Mouse (Mus musculus): ENCODE measurements around the gene Pcp2. TPM values are rescaled to one million over a fixed set of nuclear protein-coding genes. Genes with fewer than 3 reads are reported as not detected.
"Not testable (repeated sequence)": the region's sequence is repeated elsewhere in the genome, so short reads cannot be mapped to it uniquely, and the experiment has no call there.

Gene Pcp2
- polyA plus RNA-seq, 1 experiment from 2014 or later: 0.12 TPM

- H3K27ac ChIP-seq: no peak overlapping the region
- H3K27me3 ChIP-seq: peaks cover 23% of the 10 kb centered on the region
- 0 out of 2 replicates have a peak, but pooled peaks cover 7% of the 10 kb centered on the region for H3K4me1 ChIP-seq
- 77% methylated on average over 2 of the region's 2 CpGs for WGBS
- no peak overlapping the region for H3K9ac ChIP-seq
- no peak overlapping the region for H3K4me3 ChIP-seq
- ATAC-seq (ENCODE audit: borderline replicate concordance, extremely low read depth, low FRiP score, low TSS enrichment): no peak
- H3K9me3 ChIP-seq: no peaks in the 10 kb centered on the region
- no peak overlapping the region for H3K4me2 ChIP-seq
- no peaks in the 10 kb centered on the region for H3K36me3 ChIP-seq
These were observed 38.9 kb downstream of the Pcp2 start for GRCm38 (mm10) chr8:3586452-3586851.

- not testable (repeated sequence) for H3K27ac ChIP-seq; H3K4me3 ChIP-seq; H3K27me3 ChIP-seq; H3K4me2 ChIP-seq; H3K36me3 ChIP-seq; H3K9me3 ChIP-seq; ATAC-seq (ENCODE audit: borderline replicate concordance, extremely low read depth, low FRiP score, low TSS enrichment); H3K4me1 ChIP-seq; H3K9ac ChIP-seq
- WGBS: 87% methylated on average over 3 of the region's 3 CpGs
These were observed 43.4 kb downstream of the Pcp2 start for GRCm38 (mm10) chr8:3581961-3582360.

- Histone ChIP-seq H3K27me3 (no peaks in the 10 kb centered on the region), H3K9me3 (no peaks in the 10 kb centered on the region), H3K36me3 (no peaks in the 10 kb centered on the region), H3K4me2 (no peak overlapping the region), H3K4me1 (0 out of 2 replicates have a peak, but pooled peaks cover 4% of the 10 kb centered on the region), H3K4me3 (no peak overlapping the region), H3K27ac (peak overlapping the region; percentile 25), H3K9ac (no peak overlapping the region)
- WGBS: 58% methylated on average over 9 of the region's 9 CpGs
- ATAC-seq (ENCODE audit: borderline replicate concordance, extremely low read depth, low FRiP score, low TSS enrichment): peak; percentile 67
These were observed 45.7 kb downstream of the Pcp2 start for GRCm38 (mm10) chr8:3579390-3580364.

- Histone ChIP-seq H3K9ac (no peak overlapping the region), H3K4me2 (no peak overlapping the region), H3K4me3 (no peak overlapping the region), H3K36me3 (no peaks in the 10 kb centered on the region), H3K27me3 (no peaks in the 10 kb centered on the region), H3K4me1 (0 out of 2 replicates have a peak, but pooled peaks cover 4% of the 10 kb centered on the region), H3K27ac (no peak overlapping the region), H3K9me3 (no peaks in the 10 kb centered on the region)
- no peak for ATAC-seq (ENCODE audit: borderline replicate concordance, extremely low read depth, low FRiP score, low TSS enrichment)
- WGBS: 64% methylated on average over 15 of the region's 15 CpGs
These were observed 49.0 kb downstream of the Pcp2 start for GRCm38 (mm10) chr8:3576211-3576960.

- Histone ChIP-seq H3K27me3 (no peaks in the 10 kb centered on the region), H3K4me1 (0 out of 2 replicates have a peak, but pooled peaks cover 3% of the 10 kb centered on the region), H3K4me3 (no peak overlapping the region), H3K36me3 (no peaks in the 10 kb centered on the region), H3K9ac (no peak overlapping the region), H3K27ac (no peak overlapping the region), H3K4me2 (no peak overlapping the region), H3K9me3 (no peaks in the 10 kb centered on the region)
- no peak for ATAC-seq (ENCODE audit: borderline replicate concordance, extremely low read depth, low FRiP score, low TSS enrichment)
- WGBS: 87% methylated on average over 3 of the region's 3 CpGs
These were observed 50.8 kb downstream of the Pcp2 start for GRCm38 (mm10) chr8:3574546-3574945.

Other genes starting within 250 kb of the Pcp2 start
- 6.7 and 7.8 TPM in 2 replicates for gene Arhgef18, start 232.5 kb downstream of the Pcp2 start, polyA plus RNA-seq (2015; fragmentation: Nextera tagmentation; extraction: Ambion mirVana)
- gene Pex11g, start 157.9 kb downstream of the Pcp2 start, polyA plus RNA-seq (2015; fragmentation: Nextera tagmentation; extraction: Ambion mirVana): 9.2 and 11.4 TPM in 2 replicates
- gene Tex45, start 154.7 kb downstream of the Pcp2 start, polyA plus RNA-seq (2015; fragmentation: Nextera tagmentation; extraction: Ambion mirVana): not detected in 2 replicates
- 44.6 and 45.2 TPM in 2 replicates for gene Zfp358, start 132.4 kb downstream of the Pcp2 start, polyA plus RNA-seq (2015; fragmentation: Nextera tagmentation; extraction: Ambion mirVana)
- gene Mcoln1, start 125.1 kb downstream of the Pcp2 start, polyA plus RNA-seq (2015; fragmentation: Nextera tagmentation; extraction: Ambion mirVana): 45.7 and 50.7 TPM in 2 replicates
- 21.7 and 29.9 TPM in 2 replicates for gene Pnpla6, start 110.2 kb downstream of the Pcp2 start, polyA plus RNA-seq (2015; fragmentation: Nextera tagmentation; extraction: Ambion mirVana)
- 0.77 and 1.1 TPM in 2 replicates for gene C330021F23Rik, start 57.6 kb downstream of the Pcp2 start, polyA plus RNA-seq (2015; fragmentation: Nextera tagmentation; extraction: Ambion mirVana)
- gene Camsap3, start 38.3 kb downstream of the Pcp2 start, polyA plus RNA-seq (2015; fragmentation: Nextera tagmentation; extraction: Ambion mirVana): 5.8 and 6.9 TPM in 2 replicates
- 58.0 and 61.8 TPM in 2 replicates for gene Xab2, start 4.2 kb downstream of the Pcp2 start, polyA plus RNA-seq (2015; fragmentation: Nextera tagmentation; extraction: Ambion mirVana)
- gene Pet100, start 4.0 kb downstream of the Pcp2 start, polyA plus RNA-seq (2015; fragmentation: Nextera tagmentation; extraction: Ambion mirVana): 83.5 and 91.0 TPM in 2 replicates
- gene Stxbp2, start 5.4 kb upstream of the Pcp2 start, polyA plus RNA-seq (2015; fragmentation: Nextera tagmentation; extraction: Ambion mirVana): 75.6 and 84.6 TPM in 2 replicates
- gene Retn, start 30.2 kb upstream of the Pcp2 start, polyA plus RNA-seq (2015; fragmentation: Nextera tagmentation; extraction: Ambion mirVana): not detected in 2 replicates
- gene Mcemp1, start 40.2 kb upstream of the Pcp2 start, polyA plus RNA-seq (2015; fragmentation: Nextera tagmentation; extraction: Ambion mirVana): 1.8 and 2.0 TPM in 2 replicates
- 6.8 and 8.2 TPM in 2 replicates for gene Fcor, start 46.8 kb upstream of the Pcp2 start, polyA plus RNA-seq (2015; fragmentation: Nextera tagmentation; extraction: Ambion mirVana)
- gene Trappc5, start 50.8 kb upstream of the Pcp2 start, polyA plus RNA-seq (2015; fragmentation: Nextera tagmentation; extraction: Ambion mirVana): 38.4 and 39.4 TPM in 2 replicates
- gene Fcer2a, start 68.6 kb upstream of the Pcp2 start, polyA plus RNA-seq (2015; fragmentation: Nextera tagmentation; extraction: Ambion mirVana): 0.23 TPM in 1 of 2 replicates, not detected in the other
- 0.40 and 0.47 TPM in 2 replicates for gene Clec4g, start 95.1 kb upstream of the Pcp2 start, polyA plus RNA-seq (2015; fragmentation: Nextera tagmentation; extraction: Ambion mirVana)
- gene Cd209a, start 123.4 kb upstream of the Pcp2 start, polyA plus RNA-seq (2015; fragmentation: Nextera tagmentation; extraction: Ambion mirVana): 0.26 and 0.34 TPM in 2 replicates
- not detected in 2 replicates for gene Cd209e, start 228.8 kb upstream of the Pcp2 start, polyA plus RNA-seq (2015; fragmentation: Nextera tagmentation; extraction: Ambion mirVana)